Mouse (Mus musculus) embryonic fibroblast, embryonic 13.5 days (primary cell): ENCODE data around the gene Sar1b.

ENCODE experiments used
- CTCF ChIP-seq: IDR thresholded peaks from 2 replicates; pipeline ENCODE4 v1.5.1; 2011; ENCODE audit warnings: mild to moderate bottlenecking, control low read depth, low read length, moderate library complexity, borderline replicate concordance; ENCODE audit not compliant: insufficient read depth
- POLR2A ChIP-seq: IDR thresholded peaks from 2 replicates; pipeline ENCODE4 v1.6.1; 2011; ENCODE audit warnings: low read depth, mild to moderate bottlenecking, control low read depth, low read length, moderate library complexity

DNA sequence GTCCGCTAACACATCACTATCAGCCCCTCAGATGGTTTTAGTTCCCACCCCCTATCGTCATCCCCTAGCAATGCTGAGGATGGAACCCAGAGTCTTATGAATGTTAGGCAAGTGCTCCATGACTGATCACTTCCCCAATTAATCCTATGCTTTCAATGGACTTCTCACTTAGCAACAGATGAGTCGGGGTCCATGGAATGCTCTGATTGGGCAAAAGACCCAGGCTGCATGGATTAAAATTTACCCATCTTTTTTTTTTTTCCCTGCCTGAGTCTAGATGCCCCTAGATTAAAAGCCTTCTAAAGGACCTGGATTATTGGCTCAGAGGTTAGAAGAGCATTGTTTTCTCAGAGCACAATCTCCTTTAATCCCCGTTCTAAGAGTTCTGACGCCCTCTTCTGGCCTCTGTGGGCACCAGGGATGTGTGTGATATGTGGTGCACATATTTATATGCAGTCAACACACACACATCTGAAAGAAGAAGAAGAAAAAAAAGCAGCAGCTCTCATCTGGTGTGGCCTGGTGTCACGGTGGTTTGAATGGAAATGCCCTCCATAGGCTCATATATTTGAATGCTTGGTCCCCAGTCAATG, 46.2 kb downstream of the Sar1b start:
- TF ChIP-seq POLR2A = no peak
- TF ChIP-seq CTCF = no peak
